Mouse (Mus musculus) heart, embryonic 13.5 days (tissue): ENCODE data around the gene Ccnt1. TPM values are rescaled to one million over a fixed set of nuclear protein-coding genes. Genes with fewer than 3 reads are reported as not detected.

Experiments used
- ATAC-seq: fragments of 200-750 bp; cut with Nextera tagmentation; 2 replicates; pipeline ENCODE4 v1.8.0; 2017; ENCODE audit warnings: moderate TSS enrichment; ENCODE audit not compliant: insufficient number of reproducible peaks, low FRiP score, low TSS enrichment; ENCODE audit errors: extremely low read depth
- H3K27ac ChIP-seq: fragments of 300-500 bp; sonication (generic); replicated peaks from 2 replicates; pipeline ENCODE4 v1.5.1; 2015; ENCODE audit warnings: moderate library complexity, mild to moderate bottlenecking, inconsistent platforms
- H3K27me3 ChIP-seq: fragments of 300-500 bp; sonication (generic); replicated peaks from 2 replicates; pipeline ENCODE4 v1.6.1; 2015; ENCODE audit warnings: mild to moderate bottlenecking, inconsistent platforms
- H3K36me3 ChIP-seq: fragments of 300-500 bp; sonication (generic); 2 replicates; pipeline ENCODE4 v1.6.1; 2015; ENCODE audit warnings: mild to moderate bottlenecking, inconsistent platforms
- H3K4me1 ChIP-seq: fragments of 300-500 bp; sonication (generic); 2 replicates; pipeline ENCODE4 v1.6.1; 2015; ENCODE audit warnings: inconsistent platforms
- H3K4me2 ChIP-seq: fragments of 300-500 bp; sonication (generic); 2 replicates; pipeline ENCODE4 v1.6.1; 2015; ENCODE audit warnings: inconsistent platforms, mild to moderate bottlenecking, moderate library complexity
- H3K4me3 ChIP-seq: fragments of 300-500 bp; sonication (generic); 2 replicates; pipeline ENCODE4 v1.5.1; 2015; ENCODE audit warnings: moderate library complexity, mild to moderate bottlenecking, inconsistent platforms
- H3K9ac ChIP-seq: fragments of 300-500 bp; sonication (generic); 2 replicates; pipeline ENCODE4 v1.6.1; 2015; ENCODE audit warnings: inconsistent platforms, mild to moderate bottlenecking, moderate library complexity
- H3K9me3 ChIP-seq: fragments of 300-500 bp; sonication (generic); 2 replicates; pipeline ENCODE4 v1.6.1; 2016; ENCODE audit warnings: inconsistent platforms
- WGBS: fragments of 180-500 bp; shearing (Covaris S2); methylation state at CpG from one replicate; pipeline ENCODE4 v1.1.7; 2015; ENCODE audit warnings: mixed read lengths; 5-methylcytosine and 5-hydroxymethylcytosine counted together
- polyA plus RNA-seq: library from polyadenylated mRNA; unstranded; fragments of >200 nt; fragmentation: Nextera tagmentation; extraction: Ambion mirVana; gene quantifications from 2 replicates; pipeline ENCODE4 v1.2.1, GENCODE M21; 2015

The Ccnt1 gene
- polyA plus RNA-seq = 35.2 and 35.8 TPM in 2 replicates

DNA sequence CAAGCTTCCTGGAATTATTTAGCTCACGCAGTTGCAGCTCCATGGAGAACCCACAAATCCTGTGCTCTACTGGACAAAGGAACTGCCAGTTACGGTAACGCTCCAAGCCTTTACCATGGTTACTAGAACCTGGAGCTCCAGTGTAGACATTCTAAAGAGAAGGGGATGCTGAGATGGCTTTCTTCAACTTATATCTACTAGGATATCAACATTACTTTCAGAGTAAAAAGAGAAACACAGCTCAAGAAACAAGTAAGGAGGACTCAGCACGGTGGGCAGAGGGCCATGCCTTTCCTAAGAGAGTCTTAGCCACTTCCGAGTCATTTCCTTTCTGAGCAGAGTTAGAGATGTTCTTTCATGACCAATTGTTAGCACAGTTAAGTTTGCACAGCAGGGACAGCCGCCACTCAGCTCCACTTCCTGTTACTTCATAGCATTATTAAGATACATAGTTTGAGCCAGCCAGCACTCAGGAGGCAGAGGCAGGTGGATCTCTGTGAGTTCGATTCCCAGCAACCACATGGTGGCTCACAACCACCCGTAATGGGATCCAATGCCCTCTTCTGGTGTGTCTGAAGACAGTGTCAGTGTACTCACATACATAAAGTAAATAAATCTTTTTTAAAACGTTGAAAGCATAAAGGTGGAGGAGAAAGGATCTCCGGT is at the start of gene Ccnt1, which contains the start of gene 4930415O20Rik:
Gene Ccnt1, minus strand, starts transcription at position 51 of the 666 bp plus-strand sequence.
Gene 4930415O20Rik, plus strand, starts transcription at position 132 of the 666 bp plus-strand sequence.
- Histone ChIP-seq H3K4me2 (no peak within 1 kb of the TSS), H3K9ac (no peak within 1 kb of the TSS), H3K9me3 (no peaks in the 10 kb centered on the region), H3K4me1 (peaks cover 18% of the 10 kb centered on the region), H3K27me3 (no peaks in the 10 kb centered on the region), H3K4me3 (no peak within 1 kb of the TSS), H3K27ac (no peak within 1 kb of the TSS), H3K36me3 (no peaks in the 10 kb centered on the region)
- no peak for ATAC-seq
- 71% methylated on average over 10 of the region's 10 CpGs for whole genome bisulfite sequencing

DNA sequence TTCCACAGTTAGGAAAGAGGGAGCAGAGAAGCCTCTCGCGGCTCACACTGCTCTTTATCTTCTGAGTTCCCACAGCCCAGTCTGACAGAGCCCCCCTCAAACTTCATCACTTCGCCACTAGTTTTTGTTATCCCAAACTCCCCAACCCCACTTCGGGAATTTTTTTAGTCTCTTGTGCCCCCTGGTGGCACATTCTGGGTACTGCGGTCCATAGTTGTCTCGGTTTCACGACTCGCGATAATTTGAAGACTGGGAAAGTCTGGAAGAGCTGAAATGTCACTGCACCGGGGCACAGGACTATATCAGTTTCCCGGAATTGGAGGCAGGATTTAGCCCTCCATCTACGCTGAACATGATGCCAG is 46.4 kb upstream of the Ccnt1 start:
- Histone ChIP-seq H3K36me3 (no peaks in the 10 kb centered on the region), H3K4me2 (peak overlapping the region; percentile 57), H3K9ac (peak overlapping the region; percentile 73), H3K4me1 (peaks cover 34% of the 10 kb centered on the region), H3K9me3 (no peaks in the 10 kb centered on the region), H3K27ac (0 out of 2 replicates have a peak overlapping the region, but pooled peaks have one; percentile 78), H3K27me3 (peaks cover 12% of the 10 kb centered on the region; the same call in 1 of the 2 replicates), H3K4me3 (peak overlapping the region; percentile 26; the same call in 1 of the 2 replicates)
- no peak for ATAC-seq
- WGBS = under 1% methylated on average over 12 of the region's 12 CpGs

DNA sequence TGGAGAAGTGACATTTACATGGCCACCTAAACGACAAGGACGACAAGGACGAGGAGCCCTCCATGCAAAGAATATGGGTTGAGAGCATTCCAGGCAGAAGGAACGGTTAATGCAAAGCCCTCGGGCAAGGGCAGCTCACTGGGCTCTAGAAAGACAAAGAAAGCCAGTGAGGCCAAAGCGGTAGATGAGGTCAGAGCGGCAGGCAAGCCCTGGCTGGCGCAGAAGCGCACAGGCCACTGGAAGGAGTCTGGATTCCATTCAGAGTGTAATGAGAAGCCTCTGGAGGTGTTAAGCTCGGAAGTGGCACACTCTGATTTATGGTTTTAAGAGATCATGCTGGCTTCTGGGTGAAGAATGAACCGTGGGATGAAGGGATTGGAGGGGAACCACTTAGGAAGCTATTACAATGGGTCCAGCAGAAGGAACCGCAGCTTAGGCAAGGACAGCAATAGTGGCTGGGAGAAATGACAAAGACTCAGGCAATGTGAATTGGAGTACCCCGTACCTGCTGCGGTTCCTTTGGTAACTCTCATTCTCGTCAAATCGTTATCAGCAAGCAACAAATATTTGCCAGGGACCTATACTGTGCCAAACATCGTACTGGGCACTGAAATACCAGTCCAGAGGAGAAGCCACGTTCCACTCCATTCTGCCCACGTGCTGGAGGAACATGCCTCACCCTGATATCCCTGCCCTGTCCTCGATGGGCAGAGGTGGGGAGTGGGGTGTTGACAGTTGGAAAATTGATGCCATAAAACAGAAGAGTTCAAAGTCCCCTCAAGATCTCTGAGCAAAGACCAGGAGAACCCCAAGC is 45.8 kb upstream of the Ccnt1 start:
- H3K4me3 ChIP-seq = peak overlapping the region; percentile 26; the same call in 1 of the 2 replicates
- ATAC-seq = no peak
- H3K27me3 ChIP-seq = peaks cover 8% of the 10 kb centered on the region; the same call in 1 of the 2 replicates
- H3K4me2 ChIP-seq = peak overlapping the region; percentile 57
- WGBS = 37% methylated on average over 20 of the region's 20 CpGs
- H3K9ac ChIP-seq = peak overlapping the region; percentile 17
- H3K36me3 ChIP-seq = no peaks in the 10 kb centered on the region
- no peaks in the 10 kb centered on the region for H3K9me3 ChIP-seq
- peaks cover 34% of the 10 kb centered on the region for H3K4me1 ChIP-seq
- H3K27ac ChIP-seq = peak overlapping the region; percentile 78

DNA sequence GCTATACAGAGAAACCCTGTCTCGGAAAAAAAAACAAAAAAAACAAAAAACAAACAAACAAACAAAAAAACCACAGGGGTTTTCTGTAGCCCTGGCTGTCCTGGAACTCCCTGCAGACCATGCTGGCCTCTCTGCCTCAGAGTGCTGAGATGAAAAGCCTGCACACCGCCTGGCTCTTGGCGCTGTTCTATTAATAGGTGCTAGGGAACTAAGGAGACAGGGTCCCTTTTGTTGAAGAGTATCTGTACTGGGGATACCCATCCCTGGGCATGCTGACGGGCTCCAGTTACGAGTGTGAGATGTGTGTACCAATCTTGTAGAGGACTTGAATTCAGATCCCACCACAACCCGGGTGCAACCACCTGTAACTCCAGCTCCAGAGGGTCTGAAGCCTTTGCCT is 45.0 kb upstream of the Ccnt1 start:
- H3K9ac ChIP-seq = no peak overlapping the region
- no peak for ATAC-seq
- peaks cover 5% of the 10 kb centered on the region; the same call in 1 of the 2 replicates for H3K27me3 ChIP-seq
- H3K9me3 ChIP-seq = no peaks in the 10 kb centered on the region
- no peak overlapping the region for H3K4me3 ChIP-seq
- H3K27ac ChIP-seq = peak overlapping the region; percentile 78
- no peaks in the 10 kb centered on the region for H3K36me3 ChIP-seq
- WGBS = 45% methylated on average over 6 of the region's 6 CpGs
- H3K4me2 ChIP-seq = no peak overlapping the region
- peaks cover 34% of the 10 kb centered on the region for H3K4me1 ChIP-seq

DNA sequence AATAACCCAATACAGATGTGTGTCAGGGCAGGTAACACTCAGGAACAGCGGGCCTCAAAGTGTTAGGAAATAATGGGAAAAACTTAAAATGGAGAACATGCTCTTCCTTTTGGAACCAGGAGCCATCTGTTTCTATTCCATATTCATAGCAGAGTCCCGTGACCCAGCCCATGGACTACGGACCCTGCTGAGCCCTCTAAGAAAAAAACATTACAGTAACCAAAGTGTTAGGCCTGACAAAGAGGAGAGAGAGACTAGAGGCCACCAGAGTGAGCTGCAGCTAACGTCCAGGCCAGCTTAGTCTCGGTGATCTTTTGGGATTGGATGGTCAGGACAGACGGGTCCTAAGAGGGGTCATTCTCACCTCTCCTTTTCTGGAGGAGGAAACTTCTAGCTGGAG is 44.2 kb upstream of the Ccnt1 start:
- Histone ChIP-seq H3K9ac (peak overlapping the region; percentile 55; the same call in 1 of the 2 replicates), H3K27ac (peak overlapping the region; percentile 78), H3K4me3 (no peak overlapping the region), H3K36me3 (no peaks in the 10 kb centered on the region), H3K27me3 (no peaks in the 10 kb centered on the region), H3K9me3 (no peaks in the 10 kb centered on the region), H3K4me1 (peaks cover 41% of the 10 kb centered on the region), H3K4me2 (no peak overlapping the region)
- 49% methylated on average over 6 of the region's 6 CpGs for WGBS
- ATAC-seq = no peak

DNA sequence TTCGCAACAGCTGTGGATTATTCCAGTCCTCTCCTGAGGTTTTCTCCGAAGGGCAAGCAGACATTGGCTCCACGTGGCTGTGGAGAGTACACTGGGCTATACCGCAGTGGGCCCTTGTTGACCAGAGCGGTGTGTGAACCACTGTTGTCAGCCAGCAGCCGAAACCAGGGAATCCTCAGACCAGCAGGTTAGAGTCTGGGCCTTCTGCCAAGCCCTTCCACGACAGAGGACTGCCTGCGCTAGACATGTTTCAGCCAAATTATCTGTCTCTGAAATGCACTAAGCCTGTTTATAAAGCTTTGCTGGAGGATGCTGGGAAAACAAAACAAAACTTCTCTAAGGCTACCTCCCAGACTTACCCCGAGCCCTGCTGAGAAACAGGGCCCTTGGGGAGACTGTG is 43.8 kb upstream of the Ccnt1 start:
- no peak overlapping the region for H3K4me3 ChIP-seq
- H3K36me3 ChIP-seq = no peaks in the 10 kb centered on the region
- no peak overlapping the region for H3K4me2 ChIP-seq
- H3K27me3 ChIP-seq = no peaks in the 10 kb centered on the region
- peak overlapping the region; percentile 78 for H3K27ac ChIP-seq
- H3K4me1 ChIP-seq = peaks cover 42% of the 10 kb centered on the region
- no peak for ATAC-seq
- H3K9me3 ChIP-seq = no peaks in the 10 kb centered on the region
- peak overlapping the region; percentile 55 for H3K9ac ChIP-seq
- 29% methylated on average over 9 of the region's 9 CpGs for WGBS

DNA sequence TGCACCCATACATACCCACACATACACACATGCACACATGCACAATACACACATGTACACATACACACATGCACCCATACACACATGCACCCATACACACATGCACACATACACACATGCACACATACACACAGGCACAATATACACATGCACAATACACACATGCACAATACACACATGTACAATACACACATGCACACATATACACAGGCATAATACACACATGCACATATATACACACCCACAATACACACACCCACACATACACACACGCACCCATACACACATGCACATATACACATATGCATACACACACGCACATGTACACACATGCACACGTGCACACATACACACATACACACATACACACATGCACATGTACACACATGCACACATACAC is 41.5 kb upstream of the Ccnt1 start:
- ATAC-seq = no peak
- Histone ChIP-seq H3K36me3 (no peaks in the 10 kb centered on the region), H3K9me3 (no peaks in the 10 kb centered on the region), H3K4me1 (peaks cover 50% of the 10 kb centered on the region), H3K4me3 (no peak overlapping the region), H3K4me2 (no peak overlapping the region), H3K27ac (no peak overlapping the region), H3K27me3 (no peaks in the 10 kb centered on the region), H3K9ac (no peak overlapping the region)
- 91% methylated on average over 3 of the region's 3 CpGs for WGBS

DNA sequence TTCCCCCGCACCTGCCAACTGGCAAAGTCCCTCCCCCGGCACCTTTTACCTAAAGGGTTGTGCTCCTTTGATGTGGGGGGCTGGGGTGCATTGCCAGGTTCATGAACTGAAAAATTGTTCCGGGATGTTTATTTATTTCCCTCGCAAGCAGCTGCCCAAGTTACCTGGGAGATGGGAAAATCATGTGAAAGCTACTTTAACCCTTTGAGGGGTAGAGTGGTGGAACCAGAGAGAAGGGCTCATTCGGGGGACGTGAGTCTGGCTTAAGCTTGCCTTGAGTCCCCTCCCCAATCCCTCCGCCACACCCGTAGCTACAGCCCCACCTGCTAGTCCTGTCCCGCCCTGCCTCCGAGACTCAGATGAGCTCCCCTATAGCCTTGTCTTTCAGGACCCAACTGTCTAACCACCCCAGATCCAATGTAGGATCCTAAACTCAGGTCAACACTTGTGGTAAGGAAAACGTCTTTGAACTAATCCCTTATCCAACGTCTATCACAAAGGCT is 39.5 kb upstream of the Ccnt1 start:
- 5% methylated on average over 12 of the region's 12 CpGs for WGBS
- Histone ChIP-seq H3K36me3 (peaks cover under 1% of the 10 kb centered on the region), H3K27me3 (no peaks in the 10 kb centered on the region), H3K9me3 (no peaks in the 10 kb centered on the region), H3K4me3 (peak overlapping the region; percentile 94), H3K4me1 (peaks cover 52% of the 10 kb centered on the region), H3K9ac (peak overlapping the region; percentile 96), H3K4me2 (peak overlapping the region; percentile 87), H3K27ac (peak overlapping the region; percentile 99)
- ATAC-seq = no peak

DNA sequence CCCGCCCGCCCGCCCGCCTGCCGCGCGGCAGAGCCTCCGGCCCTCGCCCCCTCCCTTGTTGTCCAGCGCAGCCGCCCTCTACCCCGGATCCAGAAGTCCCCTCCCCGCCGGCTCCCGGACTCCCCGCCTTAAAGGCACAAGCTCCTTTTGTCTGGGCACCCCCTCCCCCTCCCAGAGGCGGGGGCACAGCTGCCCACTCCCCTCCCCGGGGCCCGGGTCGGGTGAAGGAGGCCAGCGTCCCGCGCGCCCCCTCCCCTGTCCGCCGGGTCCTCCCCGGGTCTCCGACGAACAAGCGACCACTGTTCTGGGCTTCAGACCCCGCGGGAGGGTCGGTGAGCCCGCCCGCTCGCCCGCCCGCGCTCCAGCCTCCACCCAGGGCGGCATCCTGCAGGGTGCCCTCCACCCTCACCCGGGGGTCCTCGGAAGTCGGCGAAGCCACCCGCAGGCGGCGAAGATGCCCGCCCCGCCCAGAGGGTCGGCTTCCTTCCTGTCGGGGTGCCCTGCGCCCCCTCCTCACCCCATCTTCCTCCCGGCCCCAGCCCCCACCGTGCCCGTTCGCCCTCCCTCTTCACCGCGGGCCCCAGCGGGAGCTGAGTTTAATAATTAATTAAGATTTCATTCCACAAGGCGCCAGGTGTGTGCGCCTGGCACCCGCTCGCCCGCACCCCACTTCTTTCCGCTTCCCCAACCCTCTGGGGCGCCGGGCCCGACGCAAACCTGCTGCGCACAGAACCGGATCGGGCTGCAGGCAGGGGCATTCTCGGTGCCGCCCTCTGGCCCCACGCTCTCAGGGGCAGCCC is 38.8 kb upstream of the Ccnt1 start, which contains the start of gene Adcy6:
Gene Adcy6, minus strand, starts transcription at position 746 of the 800 bp plus-strand sequence.
- Histone ChIP-seq H3K4me2 (peak within 1 kb of the TSS; percentile 87), H3K4me3 (peak within 1 kb of the TSS; percentile 94), H3K27ac (peak within 1 kb of the TSS; percentile 99), H3K4me1 (peaks cover 52% of the 10 kb centered on the region), H3K9me3 (no peaks in the 10 kb centered on the region), H3K27me3 (no peaks in the 10 kb centered on the region), H3K36me3 (peaks cover 7% of the 10 kb centered on the region), H3K9ac (peak within 1 kb of the TSS; percentile 96)
- WGBS = under 1% methylated on average over 53 of the region's 75 CpGs
- peak; percentile 49; the same call in 1 of the 2 replicates for ATAC-seq

DNA sequence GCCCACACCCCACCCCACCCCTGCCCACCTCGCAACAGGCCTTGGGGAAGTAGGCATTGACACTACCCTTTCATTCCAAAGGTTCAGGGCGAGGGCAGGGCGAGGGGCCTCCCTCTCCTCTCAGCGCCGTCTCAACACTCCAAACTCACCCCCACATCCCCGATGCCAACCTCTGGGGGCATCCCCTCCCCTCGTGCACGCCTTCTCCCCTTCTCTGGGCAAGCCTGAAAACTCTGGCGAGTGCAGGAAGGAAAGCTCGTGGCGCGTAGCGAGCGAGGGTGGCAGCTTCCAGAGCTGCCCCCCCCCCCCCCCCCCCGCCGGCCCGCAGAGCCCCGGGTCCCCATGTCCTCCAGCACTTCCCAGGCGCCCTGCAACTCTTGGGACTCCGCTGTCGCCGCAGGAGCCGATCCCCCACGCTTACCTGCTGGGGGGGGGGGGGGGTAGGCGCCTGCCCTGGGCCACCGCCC is 38.1 kb upstream of the Ccnt1 start:
- Histone ChIP-seq H3K36me3 (peaks cover 14% of the 10 kb centered on the region), H3K27me3 (no peaks in the 10 kb centered on the region), H3K4me2 (peak overlapping the region; percentile 87), H3K9me3 (no peaks in the 10 kb centered on the region), H3K27ac (peak overlapping the region; percentile 99), H3K4me1 (peaks cover 52% of the 10 kb centered on the region), H3K4me3 (peak overlapping the region; percentile 94), H3K9ac (peak overlapping the region; percentile 96)
- 2% methylated on average over 8 of the region's 26 CpGs for WGBS
- ATAC-seq = no peak
